Mouse (Mus musculus): ENCODE results near the gene Faah. TPM values are rescaled to one million over a fixed set of nuclear protein-coding genes. Genes with fewer than 3 reads are reported as not detected.
A peak's percentile ranks its signal among the peaks of the same experiment; 100 is the strongest.

The Faah gene
- polyA plus RNA-seq, 1 experiment = 34.7 TPM

- H3K27ac ChIP-seq (ENCODE audit: insufficient read depth, low read depth, low read length) = no peak overlapping the region
- no peaks in the 10 kb centered on the region; the same call in 1 of the 2 replicates for H3K27me3 ChIP-seq (replicated peaks; ENCODE audit: control insufficient read depth, insufficient read depth, low read length)
- H3K36me3 ChIP-seq (ENCODE audit: control insufficient read depth, insufficient read depth, low read length) = no peaks in the 10 kb centered on the region
- no peak for DNase-seq
- WGBS = 69% methylated on average over 16 of the region's 16 CpGs
- TF ChIP-seq CTCF (conservative IDR thresholded peaks at IDR 0.05; ENCODE audit: insufficient read depth, insufficient read length, low read depth, low read length) (no peak), POLR2A (IDR thresholded peaks at IDR 0.05; ENCODE audit: low read depth, low read length) (no peak)
- H3K4me3 ChIP-seq (ENCODE audit: insufficient read depth, low read depth, low read length) = no peak overlapping the region
- H3K4me1 ChIP-seq (ENCODE audit: control insufficient read depth, insufficient read depth, low read length) = no peaks in the 10 kb centered on the region
These were observed 94.4 kb downstream of the Faah start for GRCm38 (mm10) chr4:115923262-115923880.

GRCm38 (mm10) chr4:115922688-115923087, 95.0 kb downstream of the Faah start:
- Histone ChIP-seq H3K27me3 (replicated peaks; ENCODE audit: control insufficient read depth, insufficient read depth, low read length) (no peaks in the 10 kb centered on the region), H3K4me3 (ENCODE audit: insufficient read depth, low read depth, low read length) (no peak overlapping the region), H3K27ac (ENCODE audit: insufficient read depth, low read depth, low read length) (no peak overlapping the region), H3K4me1 (ENCODE audit: control insufficient read depth, insufficient read depth, low read length) (no peaks in the 10 kb centered on the region), H3K36me3 (ENCODE audit: control insufficient read depth, insufficient read depth, low read length) (no peaks in the 10 kb centered on the region)
- TF ChIP-seq POLR2A (IDR thresholded peaks at IDR 0.05; ENCODE audit: low read depth, low read length) (no peak), CTCF (conservative IDR thresholded peaks at IDR 0.05; ENCODE audit: insufficient read depth, insufficient read length, low read depth, low read length) (no peak)
- WGBS = 86% methylated on average over 5 of the region's 5 CpGs
- DNase-seq = no peak

GRCm38 (mm10) chr4:115919911-115920310, 97.8 kb downstream of the Faah start:
- no peak overlapping the region for H3K27ac ChIP-seq (ENCODE audit: insufficient read depth, low read depth, low read length)
- DNase-seq = peak; percentile 59
- H3K4me3 ChIP-seq (ENCODE audit: insufficient read depth, low read depth, low read length) = no peak overlapping the region
- TF ChIP-seq CTCF (conservative IDR thresholded peaks at IDR 0.05; ENCODE audit: insufficient read depth, insufficient read length, low read depth, low read length) (no peak), POLR2A (IDR thresholded peaks at IDR 0.05; ENCODE audit: low read depth, low read length) (no peak)
- 47% methylated on average over 16 of the region's 16 CpGs for WGBS
- H3K4me1 ChIP-seq (ENCODE audit: control insufficient read depth, insufficient read depth, low read length) = no peaks in the 10 kb centered on the region
- H3K27me3 ChIP-seq (replicated peaks; ENCODE audit: control insufficient read depth, insufficient read depth, low read length) = no peaks in the 10 kb centered on the region
- H3K36me3 ChIP-seq (ENCODE audit: control insufficient read depth, insufficient read depth, low read length) = no peaks in the 10 kb centered on the region

Other genes starting within 250 kb of the Faah start
- 0.47 and 0.49 TPM in 2 replicates for gene Tex38, start 236.9 kb downstream of the Faah start, polyA plus RNA-seq (2012; rRNA removed)
- gene Atpaf1, start 233.1 kb downstream of the Faah start, polyA plus RNA-seq (2012; rRNA removed) = 35.0 and 43.2 TPM in 2 replicates
- gene Mob3c, start 189.8 kb downstream of the Faah start, polyA plus RNA-seq (2012; rRNA removed) = 17.8 and 18.5 TPM in 2 replicates
- 30.6 and 33.8 TPM in 2 replicates for gene Mknk1, start 178.7 kb downstream of the Faah start, polyA plus RNA-seq (2012; rRNA removed)
- gene Kncn, start 133.5 kb downstream of the Faah start, polyA plus RNA-seq (2012; rRNA removed) = 0.07 TPM in 1 of 2 replicates, not detected in the other
- gene 6430628N08Rik, start 127.3 kb downstream of the Faah start, polyA plus RNA-seq (2012; rRNA removed) = not detected in 2 replicates
- not detected in 2 replicates for gene Dmbx1, start 78.0 kb downstream of the Faah start, polyA plus RNA-seq (2012; rRNA removed)
- 14.5 and 16.7 TPM in 2 replicates for gene Nsun4, start 36.0 kb upstream of the Faah start, polyA plus RNA-seq (2012; rRNA removed)
- 355 and 608 TPM in 2 replicates for gene Uqcrh, start 57.1 kb upstream of the Faah start, polyA plus RNA-seq (2012; rRNA removed)
- gene Lrrc41, start 57.3 kb upstream of the Faah start, polyA plus RNA-seq (2012; rRNA removed) = 47.3 and 56.4 TPM in 2 replicates
- gene Rad54l, start 105.8 kb upstream of the Faah start, polyA plus RNA-seq (2012; rRNA removed) = 0.31 and 0.33 TPM in 2 replicates
- 46.0 and 52.5 TPM in 2 replicates for gene Pomgnt1, start 105.9 kb upstream of the Faah start, polyA plus RNA-seq (2012; rRNA removed)
- 6.3 and 6.5 TPM in 2 replicates for gene Lurap1, start 133.4 kb upstream of the Faah start, polyA plus RNA-seq (2012; rRNA removed)
- 44.0 TPM in 2 replicates for gene Tspan1, start 149.7 kb upstream of the Faah start, polyA plus RNA-seq (2012; rRNA removed)
- gene 1700042G07Rik, start 155.4 kb upstream of the Faah start, polyA plus RNA-seq (2012; rRNA removed) = not detected in 2 replicates
- not detected in 2 replicates for gene Gm49337, start 155.5 kb upstream of the Faah start, polyA plus RNA-seq (2012; rRNA removed)
- gene Pik3r3, start 203.7 kb upstream of the Faah start, polyA plus RNA-seq (2012; rRNA removed) = 14.6 and 20.8 TPM in 2 replicates